Mouse (Mus musculus) neural tube, embryonic 13.5 days (tissue): ENCODE measurements around the gene Ctnnd2. TPM values are rescaled to one million over a fixed set of nuclear protein-coding genes. Genes with fewer than 3 reads are reported as not detected.

Experiments
- ATAC-seq: fragments of 200-750 bp; cut with Nextera tagmentation; 2 replicates; pipeline ENCODE4 v1.8.0; 2017; ENCODE audit warnings: low read depth, mild to moderate bottlenecking, moderate TSS enrichment, moderate library complexity
- H3K27ac ChIP-seq: fragments of 300-500 bp; sonication (generic); replicated peaks from 2 replicates; pipeline ENCODE4 v1.5.1; 2015; ENCODE audit warnings: moderate library complexity, mild to moderate bottlenecking, inconsistent platforms
- H3K27me3 ChIP-seq: fragments of 300-500 bp; sonication (generic); 2 replicates; pipeline ENCODE4 v1.6.1; 2015; ENCODE audit warnings: mild to moderate bottlenecking, inconsistent platforms
- H3K36me3 ChIP-seq: fragments of 300-500 bp; sonication (generic); 2 replicates; pipeline ENCODE4 v1.6.1; 2015; ENCODE audit warnings: mild to moderate bottlenecking, inconsistent platforms
- H3K4me1 ChIP-seq: fragments of 300-500 bp; sonication (generic); replicated peaks from 2 replicates; pipeline ENCODE4 v1.6.1; 2015; ENCODE audit warnings: inconsistent platforms
- H3K4me2 ChIP-seq: fragments of 300-500 bp; sonication (generic); 2 replicates; pipeline ENCODE4 v1.6.1; 2015; ENCODE audit warnings: inconsistent platforms, mild to moderate bottlenecking, moderate library complexity
- H3K4me3 ChIP-seq: fragments of 300-500 bp; sonication (generic); 2 replicates; pipeline ENCODE4 v1.5.1; 2015; ENCODE audit warnings: mild to moderate bottlenecking, inconsistent platforms
- H3K9ac ChIP-seq: fragments of 300-500 bp; sonication (generic); 2 replicates; pipeline ENCODE4 v1.6.1; 2015; ENCODE audit warnings: moderate library complexity, mild to moderate bottlenecking, inconsistent platforms
- H3K9me3 ChIP-seq: fragments of 300-500 bp; sonication (generic); 2 replicates; pipeline ENCODE4 v1.6.1; 2016; ENCODE audit warnings: inconsistent platforms
- WGBS: fragments of 180-500 bp; shearing (Covaris S2); methylation state at CpG from one replicate; pipeline ENCODE4 v1.1.7; 2015; 5-methylcytosine and 5-hydroxymethylcytosine counted together
- polyA plus RNA-seq: library from polyadenylated mRNA; unstranded; fragments of >200 nt; fragmentation: Nextera tagmentation; extraction: Ambion mirVana; gene quantifications from 2 replicates; pipeline ENCODE4 v1.2.1, GENCODE M21; 2015

The Ctnnd2 gene
- polyA plus RNA-seq, 1 experiment from 2014 or later = 56.9 TPM

GRCm38 (mm10) chr15:30719226-30719625 lies 546.8 kb downstream of the Ctnnd2 start:
- Histone ChIP-seq H3K36me3 (no peaks in the 10 kb centered on the region), H3K4me2 (no peak overlapping the region), H3K9ac (no peak overlapping the region), H3K4me1 (0 out of 2 replicates have a peak, but pooled peaks cover 5% of the 10 kb centered on the region), H3K27me3 (no peaks in the 10 kb centered on the region), H3K27ac (no peak overlapping the region), H3K4me3 (no peak overlapping the region), H3K9me3 (no peaks in the 10 kb centered on the region)
- 69% methylated on average over 2 of the region's 2 CpGs for WGBS
- ATAC-seq = no peak

GRCm38 (mm10) chr15:30721098-30721497 lies 548.7 kb downstream of the Ctnnd2 start:
- H3K4me3 ChIP-seq = no peak overlapping the region
- H3K36me3 ChIP-seq = no peaks in the 10 kb centered on the region
- no peak for ATAC-seq
- peaks cover 7% of the 10 kb centered on the region; the same call in 1 of the 2 replicates for H3K4me1 ChIP-seq
- no peak overlapping the region for H3K27ac ChIP-seq
- WGBS = 44% methylated on average over 2 of the region's 2 CpGs
- no peaks in the 10 kb centered on the region for H3K9me3 ChIP-seq
- H3K4me2 ChIP-seq = no peak overlapping the region
- no peaks in the 10 kb centered on the region for H3K27me3 ChIP-seq
- H3K9ac ChIP-seq = no peak overlapping the region

- Histone ChIP-seq H3K4me1 (peaks cover 8% of the 10 kb centered on the region), H3K9ac (no peak overlapping the region), H3K9me3 (no peaks in the 10 kb centered on the region), H3K4me3 (no peak overlapping the region), H3K36me3 (no peaks in the 10 kb centered on the region), H3K27me3 (no peaks in the 10 kb centered on the region), H3K4me2 (no peak overlapping the region), H3K27ac (no peak overlapping the region)
- 60% methylated on average over 5 of the region's 5 CpGs for WGBS
- peak; percentile 59; the same call in 1 of the 2 replicates for ATAC-seq
Measured at GRCm38 (mm10) chr15:30726066-30726465, 553.7 kb downstream of the Ctnnd2 start.

GRCm38 (mm10) chr15:30738178-30738577 lies 565.8 kb downstream of the Ctnnd2 start:
- 77% methylated on average over 4 of the region's 4 CpGs for WGBS
- H3K4me2 ChIP-seq = no peak overlapping the region

GRCm38 (mm10) chr15:30740728-30741127 lies 568.3 kb downstream of the Ctnnd2 start:
- WGBS = 16% methylated on average over 6 of the region's 6 CpGs
- Histone ChIP-seq H3K9me3 (no peaks in the 10 kb centered on the region), H3K36me3 (no peaks in the 10 kb centered on the region), H3K4me2 (no peak overlapping the region), H3K27ac (no peak overlapping the region), H3K27me3 (no peaks in the 10 kb centered on the region), H3K9ac (no peak overlapping the region), H3K4me1 (peaks cover 9% of the 10 kb centered on the region; the same call in 1 of the 2 replicates), H3K4me3 (no peak overlapping the region)
- peak; percentile 91 for ATAC-seq

More at GRCm38 (mm10) chr15:30738178-30738577, 565.8 kb downstream of the Ctnnd2 start:
- Histone ChIP-seq H3K9me3 (0 out of 2 replicates have a peak, but pooled peaks cover 4% of the 10 kb centered on the region), H3K9ac (no peak overlapping the region), H3K27me3 (no peaks in the 10 kb centered on the region), H3K36me3 (no peaks in the 10 kb centered on the region), H3K4me3 (no peak overlapping the region), H3K27ac (no peak overlapping the region), H3K4me1 (peaks cover 9% of the 10 kb centered on the region; the same call in 1 of the 2 replicates)
- ATAC-seq = no peak

- no peak overlapping the region for H3K4me3 ChIP-seq
- H3K9me3 ChIP-seq = no peaks in the 10 kb centered on the region
- no peaks in the 10 kb centered on the region for H3K36me3 ChIP-seq
- H3K9ac ChIP-seq = no peak overlapping the region
- no peaks in the 10 kb centered on the region for H3K27me3 ChIP-seq
- H3K4me2 ChIP-seq = no peak overlapping the region
- no peak overlapping the region for H3K27ac ChIP-seq
- WGBS = 74% methylated on average over 2 of the region's 2 CpGs
- ATAC-seq = no peak
- H3K4me1 ChIP-seq = peaks cover 10% of the 10 kb centered on the region
Measured at GRCm38 (mm10) chr15:30757991-30758390, 585.6 kb downstream of the Ctnnd2 start.

- H3K4me2 ChIP-seq = no peak overlapping the region
- no peaks in the 10 kb centered on the region for H3K9me3 ChIP-seq
- WGBS = 49% methylated on average over 5 of the region's 5 CpGs
Measured at GRCm38 (mm10) chr15:30762211-30762610, 589.8 kb downstream of the Ctnnd2 start.

GRCm38 (mm10) chr15:30762695-30763285 lies 590.4 kb downstream of the Ctnnd2 start:
- ATAC-seq = no peak; the same call in 1 of the 2 replicates

More at GRCm38 (mm10) chr15:30762211-30762610, 589.8 kb downstream of the Ctnnd2 start:
- no peaks in the 10 kb centered on the region for H3K27me3 ChIP-seq
- no peak overlapping the region for H3K4me3 ChIP-seq
- peaks cover 14% of the 10 kb centered on the region for H3K4me1 ChIP-seq
- H3K27ac ChIP-seq = peak overlapping the region; percentile 61
- H3K36me3 ChIP-seq = no peaks in the 10 kb centered on the region
- ATAC-seq = peak; percentile 59
- H3K9ac ChIP-seq = 0 out of 2 replicates have a peak overlapping the region, but pooled peaks have one; percentile 8

GRCm38 (mm10) chr15:30776931-30777330 lies 604.5 kb downstream of the Ctnnd2 start:
- ATAC-seq = no peak
- no peaks in the 10 kb centered on the region for H3K27me3 ChIP-seq

More at GRCm38 (mm10) chr15:30762695-30763285, 590.4 kb downstream of the Ctnnd2 start:
- Histone ChIP-seq H3K27ac (peak overlapping the region; percentile 61), H3K4me2 (no peak overlapping the region), H3K36me3 (no peaks in the 10 kb centered on the region), H3K9me3 (no peaks in the 10 kb centered on the region), H3K9ac (0 out of 2 replicates have a peak overlapping the region, but pooled peaks have one; percentile 8), H3K4me3 (no peak overlapping the region), H3K27me3 (no peaks in the 10 kb centered on the region), H3K4me1 (peaks cover 14% of the 10 kb centered on the region)
- 95% methylated on average over 1 of the region's 1 CpGs for WGBS

GRCm38 (mm10) chr15:30777801-30778200 lies 605.4 kb downstream of the Ctnnd2 start:
- ATAC-seq = no peak
- no peaks in the 10 kb centered on the region for H3K9me3 ChIP-seq
- H3K9ac ChIP-seq = no peak overlapping the region
- H3K36me3 ChIP-seq = no peaks in the 10 kb centered on the region
- WGBS = 86% methylated on average over 5 of the region's 5 CpGs
- H3K27ac ChIP-seq = no peak overlapping the region
- H3K4me1 ChIP-seq = peaks cover 8% of the 10 kb centered on the region
- H3K27me3 ChIP-seq = no peaks in the 10 kb centered on the region
- no peak overlapping the region for H3K4me2 ChIP-seq
- no peak overlapping the region for H3K4me3 ChIP-seq

More at GRCm38 (mm10) chr15:30776931-30777330, 604.5 kb downstream of the Ctnnd2 start:
- Histone ChIP-seq H3K9ac (no peak overlapping the region), H3K4me2 (no peak overlapping the region), H3K36me3 (no peaks in the 10 kb centered on the region), H3K4me1 (peaks cover 8% of the 10 kb centered on the region), H3K4me3 (no peak overlapping the region), H3K27ac (no peak overlapping the region), H3K9me3 (no peaks in the 10 kb centered on the region)
- 89% methylated on average over 7 of the region's 7 CpGs for WGBS

GRCm38 (mm10) chr15:30779903-30780302 lies 607.5 kb downstream of the Ctnnd2 start:
- H3K9me3 ChIP-seq = no peaks in the 10 kb centered on the region
- H3K4me1 ChIP-seq = peaks cover 8% of the 10 kb centered on the region
- H3K4me2 ChIP-seq = no peak overlapping the region
- no peaks in the 10 kb centered on the region for H3K36me3 ChIP-seq
- H3K27me3 ChIP-seq = no peaks in the 10 kb centered on the region
- H3K9ac ChIP-seq = no peak overlapping the region
- WGBS = 90% methylated on average over 1 of the region's 1 CpGs
- no peak overlapping the region for H3K27ac ChIP-seq
- no peak overlapping the region for H3K4me3 ChIP-seq
- no peak for ATAC-seq

- no peak overlapping the region for H3K4me3 ChIP-seq
- H3K27me3 ChIP-seq = no peaks in the 10 kb centered on the region
- no peaks in the 10 kb centered on the region for H3K9me3 ChIP-seq
- H3K4me2 ChIP-seq = no peak overlapping the region
- H3K4me1 ChIP-seq = peaks cover 8% of the 10 kb centered on the region
- H3K27ac ChIP-seq = no peak overlapping the region
- no peaks in the 10 kb centered on the region for H3K36me3 ChIP-seq
- H3K9ac ChIP-seq = no peak overlapping the region
- ATAC-seq = peak; percentile 51; the same call in 1 of the 2 replicates
Measured at GRCm38 (mm10) chr15:30780977-30781376, 608.6 kb downstream of the Ctnnd2 start.
